Mouse (Mus musculus): ENCODE measurements around the gene Gmeb1.
"Not testable (repeated sequence)": the region's sequence is repeated elsewhere in the genome, so short reads cannot be mapped to it uniquely, and the experiment has no call there.

The Gmeb1 gene

GRCm38 (mm10) chr4:132261514-132262357 is at the start of gene Gmeb1:
TSS of gene Gmeb1 (minus strand) at chr4:132261602.
- DNase-seq (ENCODE audit: low read depth), result no peak

GRCm38 (mm10) chr4:132309849-132310472 is 48.6 kb upstream of the Gmeb1 start:
- no peak for DNase-seq (ENCODE audit: low read depth)

- DNase-seq (ENCODE audit: low read depth), result no peak
These were observed 47.9 kb upstream of the Gmeb1 start for GRCm38 (mm10) chr4:132309140-132309848.

GRCm38 (mm10) chr4:132308437-132309139 is 47.2 kb upstream of the Gmeb1 start:
- DNase-seq (ENCODE audit: low read depth), result peak; percentile 82

- DNase-seq (ENCODE audit: low read depth), result no peak
These were observed 44.6 kb upstream of the Gmeb1 start for GRCm38 (mm10) chr4:132306004-132306403.

- DNase-seq (ENCODE audit: low read depth), result no peak
These were observed 43.9 kb upstream of the Gmeb1 start for GRCm38 (mm10) chr4:132305276-132305675.

- DNase-seq (ENCODE audit: low read depth), result not testable (repeated sequence)
These were observed 42.1 kb upstream of the Gmeb1 start for GRCm38 (mm10) chr4:132303484-132303883.

- peak; percentile 45 for DNase-seq (ENCODE audit: low read depth)
These were observed 41.6 kb upstream of the Gmeb1 start, which contains the start of gene Rab42 for GRCm38 (mm10) chr4:132302939-132303479. TSS of gene Rab42 (minus strand) at chr4:132303385.

GRCm38 (mm10) chr4:132301965-132302938 is 40.9 kb upstream of the Gmeb1 start:
- DNase-seq (ENCODE audit: low read depth), result no peak

- DNase-seq (ENCODE audit: low read depth), result no peak
These were observed 40.1 kb upstream of the Gmeb1 start for GRCm38 (mm10) chr4:132301486-132301885.

- DNase-seq (ENCODE audit: low read depth), result no peak
These were observed 38.4 kb upstream of the Gmeb1 start for GRCm38 (mm10) chr4:132299849-132300248.

GRCm38 (mm10) chr4:132295696-132296390 is 34.4 kb upstream of the Gmeb1 start:
- no peak for DNase-seq (ENCODE audit: low read depth)

GRCm38 (mm10) chr4:132293682-132294240 is 32.4 kb upstream of the Gmeb1 start:
- DNase-seq (ENCODE audit: low read depth), result no peak

GRCm38 (mm10) chr4:132292988-132293387 is 31.6 kb upstream of the Gmeb1 start:
- DNase-seq (ENCODE audit: low read depth), result no peak

- no peak for DNase-seq (ENCODE audit: low read depth)
These were observed 30.4 kb upstream of the Gmeb1 start for GRCm38 (mm10) chr4:132291624-132292335.

GRCm38 (mm10) chr4:132291056-132291455 is 29.7 kb upstream of the Gmeb1 start:
- DNase-seq (ENCODE audit: low read depth), result no peak

GRCm38 (mm10) chr4:132288840-132289239 is 27.4 kb upstream of the Gmeb1 start:
- not testable (repeated sequence) for DNase-seq (ENCODE audit: low read depth)

GRCm38 (mm10) chr4:132275949-132276348 is 14.5 kb upstream of the Gmeb1 start:
- DNase-seq (ENCODE audit: low read depth), result peak; percentile 61
